Mouse (Mus musculus): ENCODE measurements at regions not wholly inside any gene's neighbourhood (a gene's known extent, or its start where the extent isn't known, plus 50 kb on each side); places are given as distances from the start of the nearest gene placed in this dataset.

- Histone ChIP-seq H3K9me3 (replicated peaks; ENCODE audit: insufficient read depth, low read length) (no peaks in the 10 kb centered on the region), H3K9ac (ENCODE audit: control insufficient read depth, low read depth, low read length, poor library complexity, severe bottlenecking) (no peak overlapping the region), H3K27me3 (ENCODE audit: control insufficient read depth in 1 of 2, insufficient read depth in 2 of 2, low read length in 2 of 2) (no peaks in the 10 kb centered on the region), H3K36me3 (ENCODE audit: control insufficient read depth in 1 of 2, insufficient read depth in 2 of 2, low read length in 2 of 2) (no peaks in the 10 kb centered on the region), H3K27ac (ENCODE audit: control insufficient read depth, low read depth, low read length) (no peak overlapping the region), H3K4me3 (ENCODE audit: control insufficient read depth in 1 of 2, insufficient read depth in 1 of 2, low read depth in 2 of 2, low read length in 2 of 2) (no peak overlapping the region), H3K79me2 (ENCODE audit: control insufficient read depth, insufficient read depth, low read length, poor library complexity) (no peaks in the 10 kb centered on the region), H3K4me1 (ENCODE audit: control insufficient read depth in 1 of 2, insufficient read depth in 2 of 2, low read length in 2 of 2) (no peaks in the 10 kb centered on the region)
- no peak for DNase-seq (ENCODE audit: low read depth, low spot score)
- TF ChIP-seq ZC3H11A (IDR thresholded peaks at IDR 0.05; ENCODE audit: low read depth, low read length) (no peak), GATA1 (IDR thresholded peaks at IDR 0.05; ENCODE audit: low read depth, low read length) (no peak), MEF2A (IDR thresholded peaks at IDR 0.05; ENCODE audit: extremely low read depth, insufficient replicate concordance, low read depth, low read length, poor library complexity, severe bottlenecking) (no peak), USF2 (IDR thresholded peaks at IDR 0.05; ENCODE audit: borderline replicate concordance in 1 of 2, insufficient read depth in 1 of 2, low read depth in 1 of 2, low read length in 2 of 2) (no peak), E2F4 (IDR thresholded peaks at IDR 0.05; ENCODE audit: borderline replicate concordance, low read depth, low read length) (no peak), POLR2AphosphoS5 (IDR thresholded peaks at IDR 0.05; ENCODE audit: borderline replicate concordance, low read depth, low read length) (no peak), EP300 (IDR thresholded peaks at IDR 0.05; ENCODE audit: low read depth in 1 of 2, low read length in 2 of 2) (no peak)
These were observed 131.9 kb upstream of the Fndc3a start for GRCm38 (mm10) chr14:72841753-72842152.

- TF ChIP-seq MEF2A (IDR thresholded peaks at IDR 0.05; ENCODE audit: extremely low read depth, insufficient replicate concordance, low read depth, low read length, poor library complexity, severe bottlenecking) (no peak), TBP (IDR thresholded peaks at IDR 0.05; ENCODE audit: low read depth, low read length) (no peak), MAZ (IDR thresholded peaks at IDR 0.05; ENCODE audit: low read depth, low read length) (no peak), BHLHE40 (IDR thresholded peaks at IDR 0.05; ENCODE audit: borderline replicate concordance, low read depth, low read length) (no peak), MYB (IDR thresholded peaks at IDR 0.05; ENCODE audit: low read depth, low read length) (no peak), SMC3 (IDR thresholded peaks at IDR 0.05; ENCODE audit: low read depth, low read length) (no peak), ETS1 (IDR thresholded peaks at IDR 0.05; ENCODE audit: low read depth, low read length) (no peak), ELF1 (IDR thresholded peaks at IDR 0.05; ENCODE audit: low read depth, low read length) (no peak), USF1 (IDR thresholded peaks at IDR 0.05; ENCODE audit: low read depth, low read length) (no peak), KAT2A (conservative IDR thresholded peaks at IDR 0.05; ENCODE audit: low read depth, low read length) (no peak), GATA1 (IDR thresholded peaks at IDR 0.05; ENCODE audit: low read depth, low read length) (no peak), POLR2AphosphoS5 (IDR thresholded peaks at IDR 0.05; ENCODE audit: borderline replicate concordance, low read depth, low read length) (no peak), ZMIZ1 (IDR thresholded peaks at IDR 0.05; ENCODE audit: low read depth, low read length) (no peak), USF2 (IDR thresholded peaks at IDR 0.05; ENCODE audit: borderline replicate concordance in 1 of 2, insufficient read depth in 1 of 2, low read depth in 1 of 2, low read length in 2 of 2) (no peak), RCOR1 (IDR thresholded peaks at IDR 0.05; ENCODE audit: low read depth, low read length) (no peak), MAX (IDR thresholded peaks at IDR 0.05; ENCODE audit: low read length) (no peak), RAD21 (IDR thresholded peaks at IDR 0.05; ENCODE audit: low read depth, low read length) (no peak), E2F4 (IDR thresholded peaks at IDR 0.05; ENCODE audit: borderline replicate concordance, low read depth, low read length) (no peak), ZKSCAN1 (IDR thresholded peaks at IDR 0.05; ENCODE audit: low read depth, low read length) (no peak), MAFK (IDR thresholded peaks at IDR 0.05; ENCODE audit: borderline replicate concordance, low read depth, low read length) (no peak)
These were observed 125.4 kb upstream of the Fndc3a start for GRCm38 (mm10) chr14:72835158-72835557.

More at GRCm38 (mm10) chr14:72835158-72835557, 125.4 kb upstream of the Fndc3a start:
- no peak for DNase-seq (ENCODE audit: low read depth, low spot score)
- H3K4me1 ChIP-seq (ENCODE audit: control insufficient read depth in 1 of 2, insufficient read depth in 2 of 2, low read length in 2 of 2), result no peaks in the 10 kb centered on the region
- no peak overlapping the region for H3K4me3 ChIP-seq (ENCODE audit: control insufficient read depth in 1 of 2, insufficient read depth in 1 of 2, low read depth in 2 of 2, low read length in 2 of 2)
- H3K9me3 ChIP-seq (replicated peaks; ENCODE audit: insufficient read depth, low read length), result no peaks in the 10 kb centered on the region
- no peaks in the 10 kb centered on the region for H3K36me3 ChIP-seq (ENCODE audit: control insufficient read depth in 1 of 2, insufficient read depth in 2 of 2, low read length in 2 of 2)
- H3K79me2 ChIP-seq (ENCODE audit: control insufficient read depth, insufficient read depth, low read length, poor library complexity), result no peaks in the 10 kb centered on the region
- no peak overlapping the region for H3K27ac ChIP-seq (ENCODE audit: control insufficient read depth, low read depth, low read length)
- H3K27me3 ChIP-seq (ENCODE audit: control insufficient read depth in 1 of 2, insufficient read depth in 2 of 2, low read length in 2 of 2), result no peaks in the 10 kb centered on the region; a peak in 1 of 4 replicates
- H3K9ac ChIP-seq (ENCODE audit: control insufficient read depth, low read depth, low read length, poor library complexity, severe bottlenecking), result no peak overlapping the region

All from MEL (cell line).